Mouse (Mus musculus) cortical plate, adult 2 months (tissue): Measurements from ENCODE around the gene Pspc1. TPM values are rescaled to one million over a fixed set of nuclear protein-coding genes. Genes with fewer than 3 reads are reported as not detected.
"Not testable (repeated sequence)": the region's sequence is repeated elsewhere in the genome, so short reads cannot be mapped to it uniquely, and the experiment has no call there.

ENCODE experiments used
- H3K27ac ChIP-seq: fragments of 200-500 bp; 2 replicates; pipeline ENCODE4 v1.5.1; 2012; ENCODE audit warnings: low read length, control low read depth, inconsistent platforms; ENCODE audit not compliant: insufficient read depth
- H3K4me1 ChIP-seq: fragments of 200-500 bp; 2 replicates; pipeline ENCODE4 v1.6.1; 2011; ENCODE audit warnings: low read length; ENCODE audit not compliant: control insufficient read depth, insufficient read depth
- H3K4me3 ChIP-seq: fragments of 200-500 bp; 2 replicates; pipeline ENCODE4 v1.5.1; 2011; ENCODE audit warnings: mild to moderate bottlenecking, low read length, control low read depth; ENCODE audit not compliant: insufficient read depth
- CTCF ChIP-seq: fragments of 200-500 bp; IDR thresholded peaks from 2 replicates; pipeline ENCODE4 v1.5.1; 2011; ENCODE audit warnings: mild to moderate bottlenecking, control low read depth, low read length; ENCODE audit not compliant: insufficient read depth; ENCODE audit errors: extremely low read depth
- POLR2A ChIP-seq: fragments of 200-500 bp; IDR thresholded peaks from 2 replicates; pipeline ENCODE4 v1.6.1; 2011; ENCODE audit warnings: mild to moderate bottlenecking, low read length, control low read depth; ENCODE audit not compliant: insufficient read depth; ENCODE audit errors: extremely low read depth
- polyA plus RNA-seq: library from polyadenylated mRNA; depleted of rRNA; stranded (reverse); fragments of >200 nt; gene quantifications from 2 replicates; pipeline ENCODE4 v1.2.3, GENCODE M21; 2012

Gene Pspc1
- polyA plus RNA-seq, 1 experiment, result 33.2 TPM

DNA sequence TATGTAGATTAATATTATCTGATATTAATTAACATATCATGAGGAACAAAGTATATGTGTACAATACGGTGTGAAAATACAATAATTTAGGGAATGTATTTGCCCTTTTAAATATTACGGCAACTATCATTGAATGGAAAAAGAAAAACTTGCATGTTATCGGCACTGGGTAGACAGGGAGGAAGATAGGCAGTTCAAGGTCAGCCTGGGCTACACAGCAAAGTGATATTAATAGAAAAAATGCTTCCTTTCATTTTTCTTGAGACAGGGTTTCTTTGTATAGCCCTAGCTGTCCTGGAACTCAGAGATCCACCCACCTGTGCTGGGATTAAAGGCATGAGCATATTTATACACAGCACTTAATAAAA lies 801 bp upstream of the Pspc1 start:
- H3K27ac ChIP-seq, result no peak overlapping the region
- H3K4me1 ChIP-seq, result peaks cover 3% of the 10 kb centered on the region; the same call in 1 of the 2 replicates
- peak overlapping the region; percentile 85 for H3K4me3 ChIP-seq
- TF ChIP-seq POLR2A, result no peak
- no peak for TF ChIP-seq CTCF

- H3K4me3 ChIP-seq, result peak overlapping the region; percentile 85
- peaks cover 3% of the 10 kb centered on the region; the same call in 1 of the 2 replicates for H3K4me1 ChIP-seq
- no peak for TF ChIP-seq POLR2A
- H3K27ac ChIP-seq, result peak overlapping the region; percentile 82
Measured at GRCm38 (mm10) chr14:56777360-56778136, 568 bp downstream of the Pspc1 start.

GRCm38 (mm10) chr14:56776571-56777238 lies 1.4 kb downstream of the Pspc1 start:
- peaks cover 3% of the 10 kb centered on the region; the same call in 1 of the 2 replicates for H3K4me1 ChIP-seq
- TF ChIP-seq POLR2A (no peak), CTCF (no peak)
- H3K4me3 ChIP-seq, result peak overlapping the region; percentile 85
- no peak overlapping the region for H3K27ac ChIP-seq

DNA sequence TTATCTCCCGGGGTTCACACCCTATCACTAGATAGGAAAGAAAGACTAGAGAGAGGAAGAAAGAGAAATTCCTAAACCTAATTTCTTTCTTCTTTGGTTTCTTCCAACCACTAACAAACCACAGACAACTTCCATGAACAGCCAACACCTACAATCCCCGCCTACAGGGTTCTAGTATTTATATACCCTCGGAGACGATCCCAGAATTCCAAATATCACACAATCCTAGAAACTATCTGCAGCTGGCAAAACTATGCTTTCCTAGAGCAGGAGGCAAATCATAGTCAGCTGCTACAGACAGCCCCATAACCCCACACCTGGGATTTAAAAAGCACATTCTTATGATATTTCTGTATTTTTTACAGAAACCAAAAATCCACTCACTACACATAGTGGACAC lies 2.7 kb downstream of the Pspc1 start:
- H3K4me1 ChIP-seq, result peaks cover 3% of the 10 kb centered on the region; the same call in 1 of the 2 replicates
- no peak for TF ChIP-seq POLR2A
- no peak for TF ChIP-seq CTCF
- no peak overlapping the region for H3K27ac ChIP-seq
- no peak overlapping the region; the same call in 1 of the 2 replicates for H3K4me3 ChIP-seq

- H3K4me1 ChIP-seq, H3K4me3 ChIP-seq, H3K27ac ChIP-seq: not testable (repeated sequence)
Measured at GRCm38 (mm10) chr14:56766438-56766837, 11.7 kb downstream of the Pspc1 start.

DNA sequence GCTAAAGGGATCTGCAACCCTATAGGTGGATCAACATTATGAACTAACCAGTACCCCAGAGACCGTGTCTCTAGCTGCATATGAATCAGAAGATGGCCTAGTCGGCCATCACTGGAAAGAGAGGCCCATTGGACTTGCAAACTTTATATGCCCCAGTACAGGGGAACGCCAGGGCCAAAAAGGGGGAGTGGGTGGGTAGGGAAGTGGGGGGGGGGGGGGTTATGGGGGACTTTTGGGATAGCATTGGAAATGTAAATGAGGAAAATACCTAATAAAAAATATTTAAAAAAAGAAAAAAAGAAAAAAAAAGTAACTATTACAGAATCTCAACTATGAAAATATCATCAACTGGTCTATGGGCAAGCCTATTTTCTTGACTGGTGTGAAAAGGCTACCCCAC lies 13.0 kb downstream of the Pspc1 start:
- not testable (repeated sequence) for H3K4me3 ChIP-seq, H3K4me1 ChIP-seq, H3K27ac ChIP-seq

GRCm38 (mm10) chr14:56751282-56751681 lies 26.8 kb downstream of the Pspc1 start:
- Histone ChIP-seq H3K4me1 (no peaks in the 10 kb centered on the region), H3K27ac (no peak overlapping the region), H3K4me3 (no peak overlapping the region)
- TF ChIP-seq CTCF (no peak), POLR2A (no peak)

DNA sequence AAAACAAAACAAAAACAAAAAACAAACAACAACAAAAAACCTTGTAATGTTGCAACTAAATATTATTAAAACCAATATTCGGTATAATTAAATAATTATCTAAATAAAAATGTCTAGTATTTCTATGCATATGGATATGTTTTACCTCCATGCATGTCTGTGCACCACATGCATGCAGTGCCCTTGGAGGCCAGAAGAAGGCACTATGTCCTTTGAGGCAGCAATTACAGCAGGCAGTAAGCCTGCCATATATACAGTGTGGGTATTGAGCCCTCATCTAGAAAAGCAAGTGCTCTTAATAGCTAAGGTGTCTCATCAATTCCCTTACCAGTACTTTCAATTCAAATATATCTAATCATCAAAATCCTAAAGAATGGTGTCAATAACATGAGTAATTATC lies 37.9 kb downstream of the Pspc1 start:
- Histone ChIP-seq H3K27ac (no peak overlapping the region), H3K4me1 (no peaks in the 10 kb centered on the region), H3K4me3 (no peak overlapping the region)
- TF ChIP-seq POLR2A (no peak), CTCF (no peak)

- no peaks in the 10 kb centered on the region for H3K4me1 ChIP-seq
- no peak for TF ChIP-seq CTCF
- H3K27ac ChIP-seq, result no peak overlapping the region
- no peak overlapping the region for H3K4me3 ChIP-seq
Measured at GRCm38 (mm10) chr14:56726493-56726892, 51.6 kb downstream of the Pspc1 start.

- H3K4me1 ChIP-seq, result no peaks in the 10 kb centered on the region; the same call in 1 of the 2 replicates
- H3K4me3 ChIP-seq, result no peak overlapping the region
- no peak overlapping the region for H3K27ac ChIP-seq
- no peak for TF ChIP-seq CTCF
- TF ChIP-seq POLR2A, result no peak
Measured at GRCm38 (mm10) chr14:56705687-56706086, 72.4 kb downstream of the Pspc1 start.
